Mouse (Mus musculus): Measurements from ENCODE around the gene Wee2. TPM values are rescaled to one million over a fixed set of nuclear protein-coding genes. Genes with fewer than 3 reads are reported as not detected.

The Wee2 gene
- polyA plus RNA-seq, 1 experiment from 2014 or later, result not detected

DNA sequence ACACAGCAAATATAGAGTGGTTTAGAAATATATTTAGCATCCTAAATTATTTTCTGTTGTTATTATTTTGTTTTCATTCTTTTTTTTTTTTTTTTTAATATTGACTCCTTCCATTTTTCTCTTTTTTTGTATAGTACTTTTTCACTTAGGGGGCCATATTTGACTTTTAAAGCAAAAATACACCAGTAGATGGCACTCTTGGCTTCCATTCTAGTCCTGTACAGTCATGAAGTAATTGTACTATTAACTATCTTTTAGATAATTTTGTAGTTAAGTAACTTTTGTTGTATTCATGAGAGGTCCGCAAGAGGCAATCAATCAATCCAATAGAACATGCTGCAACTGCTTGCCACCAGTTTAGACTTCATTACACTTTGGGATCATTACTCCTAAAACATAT is 40.8 kb downstream of the Wee2 start:
- Histone ChIP-seq H3K4me2 (no peak overlapping the region), H3K27me3 (replicated peaks; ENCODE audit: control insufficient read depth, insufficient read depth, low read length) (no peaks in the 10 kb centered on the region), H3K4me3 (ENCODE audit: low read depth, low read length) (no peak overlapping the region), H3K36me3 (ENCODE audit: control insufficient read depth, insufficient read depth, low read length) (peaks cover 37% of the 10 kb centered on the region), H3K9me3 (ENCODE audit: control insufficient read depth, low read length) (no peaks in the 10 kb centered on the region), H3K9ac (ENCODE audit: low read depth, low read length) (no peak overlapping the region), H3K4me1 (replicated peaks; ENCODE audit: control insufficient read depth, insufficient read depth, low read length) (no peaks in the 10 kb centered on the region), H3K27ac (ENCODE audit: low read depth, low read length) (no peak overlapping the region)
- ATAC-seq (replicated peaks; ENCODE audit: low FRiP score), result no peak
- 83% methylated on average over 1 of the region's 1 CpGs for WGBS
- DNase-seq (ENCODE audit: low spot score), result no peak

DNA sequence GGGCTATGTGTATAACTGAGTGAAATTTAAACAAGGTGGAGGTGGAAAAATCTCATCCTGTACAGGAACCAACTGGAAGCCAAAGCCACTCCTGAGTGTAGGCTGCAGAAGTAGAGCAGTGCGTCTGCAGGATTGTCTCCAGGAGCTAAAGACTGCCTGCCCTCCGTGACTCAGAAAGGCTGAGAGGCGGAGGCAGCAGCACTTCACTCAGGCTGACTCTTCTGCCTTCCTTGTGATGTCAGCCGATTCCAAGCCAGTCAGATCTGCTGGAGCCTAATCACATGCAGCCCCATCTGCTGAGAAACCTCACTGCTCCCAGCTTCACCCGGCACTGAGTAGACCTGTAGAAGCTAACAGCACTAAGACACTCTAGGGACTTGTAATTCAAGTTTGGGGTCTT is 43.4 kb downstream of the Wee2 start:
- H3K4me3 ChIP-seq (ENCODE audit: low read depth, low read length), result no peak overlapping the region
- no peak overlapping the region for H3K27ac ChIP-seq (ENCODE audit: low read depth, low read length)
- whole genome bisulfite sequencing, result 90% methylated on average over 5 of the region's 5 CpGs
- no peaks in the 10 kb centered on the region for H3K4me1 ChIP-seq (replicated peaks; ENCODE audit: control insufficient read depth, insufficient read depth, low read length)
- ATAC-seq (replicated peaks; ENCODE audit: low FRiP score) (no peak), DNase-seq (ENCODE audit: low spot score) (no peak)
- H3K9ac ChIP-seq (ENCODE audit: low read depth, low read length), result no peak overlapping the region
- no peaks in the 10 kb centered on the region for H3K27me3 ChIP-seq (replicated peaks; ENCODE audit: control insufficient read depth, insufficient read depth, low read length)
- peaks cover 27% of the 10 kb centered on the region for H3K36me3 ChIP-seq (ENCODE audit: control insufficient read depth, insufficient read depth, low read length)
- H3K4me2 ChIP-seq, result no peak overlapping the region
- no peaks in the 10 kb centered on the region for H3K9me3 ChIP-seq (ENCODE audit: control insufficient read depth, low read length)

DNA sequence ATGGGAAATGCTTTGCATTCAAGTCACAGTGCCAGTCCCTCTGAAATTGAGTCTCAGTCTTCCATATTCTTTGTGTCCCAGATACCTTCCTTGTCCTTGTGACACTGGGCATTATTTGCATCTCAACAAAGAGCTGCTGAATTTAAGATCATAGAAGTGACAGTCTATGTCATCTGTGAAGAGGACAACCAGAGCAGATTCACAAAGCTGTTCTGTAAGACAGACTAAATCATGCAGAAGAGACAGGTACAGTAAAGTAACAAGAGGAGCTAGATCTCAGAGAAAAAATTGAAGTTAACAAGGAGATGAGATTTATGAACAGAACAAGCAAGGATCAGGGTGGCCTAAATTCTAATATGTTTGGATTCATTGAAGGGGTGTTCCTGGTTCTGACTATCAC is 52.0 kb downstream of the Wee2 start, which contains the start of gene Tas2r137:
Gene Tas2r137, plus strand, starts transcription at position 301 of the 400 bp plus-strand sequence.
- Histone ChIP-seq H3K27ac (ENCODE audit: low read depth, low read length) (no peak within 1 kb of the TSS), H3K4me1 (replicated peaks; ENCODE audit: control insufficient read depth, insufficient read depth, low read length) (no peaks in the 10 kb centered on the region), H3K9me3 (ENCODE audit: control insufficient read depth, low read length) (no peaks in the 10 kb centered on the region), H3K27me3 (replicated peaks; ENCODE audit: control insufficient read depth, insufficient read depth, low read length) (no peaks in the 10 kb centered on the region), H3K4me2 (no peak within 1 kb of the TSS), H3K4me3 (ENCODE audit: low read depth, low read length) (no peak within 1 kb of the TSS), H3K36me3 (ENCODE audit: control insufficient read depth, insufficient read depth, low read length) (no peaks in the 10 kb centered on the region), H3K9ac (ENCODE audit: low read depth, low read length) (no peak within 1 kb of the TSS)
- ATAC-seq (replicated peaks; ENCODE audit: low FRiP score) (no peak), DNase-seq (ENCODE audit: low spot score) (no peak)

DNA sequence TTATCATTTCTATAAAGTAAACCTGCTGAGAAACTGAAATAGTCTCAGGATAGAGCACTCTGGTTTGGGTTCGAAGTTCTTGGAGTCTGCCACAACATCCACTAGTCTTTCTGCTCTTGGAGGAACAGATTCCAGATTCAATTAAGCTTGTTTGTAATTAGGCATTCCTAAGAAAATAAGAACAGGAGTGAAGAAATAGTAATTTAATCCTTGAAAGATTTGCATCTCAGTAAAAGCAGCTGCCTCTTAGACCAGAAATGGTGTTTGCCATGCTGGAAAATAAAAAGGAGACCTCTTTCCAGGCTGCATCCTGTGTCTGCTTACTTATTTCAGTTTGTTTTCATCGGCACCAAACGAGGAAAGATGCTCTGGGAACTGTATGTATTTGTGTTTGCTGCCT is 54.3 kb downstream of the Wee2 start, which contains the start of gene Tas2r108:
Gene Tas2r108, plus strand, starts transcription at position 301 of the 400 bp plus-strand sequence.
- Histone ChIP-seq H3K9ac (ENCODE audit: low read depth, low read length) (no peak within 1 kb of the TSS), H3K9me3 (ENCODE audit: control insufficient read depth, low read length) (no peaks in the 10 kb centered on the region), H3K36me3 (ENCODE audit: control insufficient read depth, insufficient read depth, low read length) (no peaks in the 10 kb centered on the region), H3K27ac (ENCODE audit: low read depth, low read length) (no peak within 1 kb of the TSS), H3K4me1 (replicated peaks; ENCODE audit: control insufficient read depth, insufficient read depth, low read length) (no peaks in the 10 kb centered on the region), H3K4me2 (no peak within 1 kb of the TSS), H3K4me3 (ENCODE audit: low read depth, low read length) (no peak within 1 kb of the TSS), H3K27me3 (replicated peaks; ENCODE audit: control insufficient read depth, insufficient read depth, low read length) (no peaks in the 10 kb centered on the region)
- 90% methylated on average over 3 of the region's 3 CpGs for WGBS
- DNase-seq (ENCODE audit: low spot score) (no peak), ATAC-seq (replicated peaks; ENCODE audit: low FRiP score) (no peak)

Other genes starting within 250 kb of the Wee2 start
- gene Agk, start 113.9 kb upstream of the Wee2 start, polyA plus RNA-seq (2014; fragmentation: Nextera tagmentation; extraction: Ambion mirVana), result 35.8 and 40.1 TPM in 2 replicates
- 4.7 and 5.5 TPM in 2 replicates for gene E330009J07Rik, start 3.0 kb upstream of the Wee2 start, polyA plus RNA-seq (2014; fragmentation: Nextera tagmentation; extraction: Ambion mirVana)
- gene Ssbp1, start 32.3 kb downstream of the Wee2 start, polyA plus RNA-seq (2014; fragmentation: Nextera tagmentation; extraction: Ambion mirVana), result 161 and 179 TPM in 2 replicates
- gene Tas2r137, start 52.1 kb downstream of the Wee2 start, polyA plus RNA-seq (2014; fragmentation: Nextera tagmentation; extraction: Ambion mirVana), result not detected in 2 replicates
- gene Tas2r108, start 54.4 kb downstream of the Wee2 start, polyA plus RNA-seq (2014; fragmentation: Nextera tagmentation; extraction: Ambion mirVana), result not detected in 2 replicates
- gene Prss37, start 80.4 kb downstream of the Wee2 start, polyA plus RNA-seq (2014; fragmentation: Nextera tagmentation; extraction: Ambion mirVana), result not detected in 2 replicates
- gene Olfr461, start 116.0 kb downstream of the Wee2 start, polyA plus RNA-seq (2014; fragmentation: Nextera tagmentation; extraction: Ambion mirVana), result 0.08 and 0.11 TPM in 2 replicates
- not detected in 2 replicates for gene Olfr460, start 130.4 kb downstream of the Wee2 start, polyA plus RNA-seq (2014; fragmentation: Nextera tagmentation; extraction: Ambion mirVana)
- 2.5 and 3.4 TPM in 2 replicates for gene Clec5a, start 146.7 kb downstream of the Wee2 start, polyA plus RNA-seq (2014; fragmentation: Nextera tagmentation; extraction: Ambion mirVana)
- not detected in 2 replicates for gene Tas2r138, start 174.2 kb downstream of the Wee2 start, polyA plus RNA-seq (2014; fragmentation: Nextera tagmentation; extraction: Ambion mirVana)
- 0.12 and 0.65 TPM in 2 replicates for gene Mgam, start 189.7 kb downstream of the Wee2 start, polyA plus RNA-seq (2014; fragmentation: Nextera tagmentation; extraction: Ambion mirVana)